Mouse (Mus musculus) CD4-positive, CD25-positive, alpha-beta regulatory T cell, adult 2 months (primary cell): Measurements from ENCODE around the gene Tsfm.
"Not testable (repeated sequence)": the region's sequence is repeated elsewhere in the genome, so short reads cannot be mapped to it uniquely, and the experiment has no call there.

Source experiments
- DNase-seq: peaks from one replicate; pipeline ENCODE4 v3.0.0-alpha.2; 2012; ENCODE audit warnings: low read depth, low spot score

Gene Tsfm

DNA sequence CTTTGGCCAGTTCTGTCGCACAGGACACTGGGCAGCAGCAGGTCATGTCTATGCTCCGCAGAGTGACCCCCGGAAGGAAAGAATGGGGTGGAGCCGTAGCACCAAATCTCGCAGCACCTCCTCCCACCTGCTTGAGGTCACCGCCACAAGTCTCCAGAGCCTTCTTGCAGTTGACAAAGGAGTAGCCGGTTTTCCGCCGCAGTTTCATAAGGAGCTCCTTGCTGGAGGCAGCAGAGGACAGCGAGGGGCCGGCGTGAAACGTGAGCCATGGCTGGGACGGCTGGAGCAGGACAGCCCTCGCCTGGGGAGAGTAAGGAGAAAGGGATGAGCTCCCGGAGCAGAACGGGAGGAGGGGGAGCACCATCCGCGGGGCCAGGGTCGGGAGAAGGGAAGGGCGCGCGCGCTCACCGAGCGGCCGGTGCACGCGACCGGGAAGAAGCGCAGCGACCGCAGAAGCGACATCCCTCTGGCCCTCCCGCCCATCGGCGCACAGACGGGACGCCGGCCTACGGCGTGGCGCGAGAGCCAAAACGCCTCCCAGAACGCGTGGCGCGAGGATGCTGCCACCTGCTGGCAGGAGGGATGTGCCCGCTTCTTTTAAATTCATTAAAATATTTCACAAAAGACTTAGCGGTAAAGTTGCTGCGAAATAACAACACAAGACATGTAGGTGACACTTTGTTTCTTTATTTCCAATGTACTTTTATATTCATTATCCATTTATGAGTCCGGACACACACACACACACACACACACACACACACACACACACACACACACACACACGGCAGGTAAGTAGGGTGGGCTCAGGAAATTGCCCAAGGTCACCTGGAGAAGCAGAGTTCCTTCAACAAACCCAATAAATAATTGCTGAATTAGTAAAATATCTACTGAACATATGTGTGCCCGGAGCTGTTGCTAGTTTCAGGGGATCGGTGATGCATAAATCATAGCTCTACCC is at the start of gene Tsfm:
TSS of gene Tsfm (minus strand) at position 505 of the 961 bp plus-strand sequence.
- peak; percentile 94 for DNase-seq

DNA sequence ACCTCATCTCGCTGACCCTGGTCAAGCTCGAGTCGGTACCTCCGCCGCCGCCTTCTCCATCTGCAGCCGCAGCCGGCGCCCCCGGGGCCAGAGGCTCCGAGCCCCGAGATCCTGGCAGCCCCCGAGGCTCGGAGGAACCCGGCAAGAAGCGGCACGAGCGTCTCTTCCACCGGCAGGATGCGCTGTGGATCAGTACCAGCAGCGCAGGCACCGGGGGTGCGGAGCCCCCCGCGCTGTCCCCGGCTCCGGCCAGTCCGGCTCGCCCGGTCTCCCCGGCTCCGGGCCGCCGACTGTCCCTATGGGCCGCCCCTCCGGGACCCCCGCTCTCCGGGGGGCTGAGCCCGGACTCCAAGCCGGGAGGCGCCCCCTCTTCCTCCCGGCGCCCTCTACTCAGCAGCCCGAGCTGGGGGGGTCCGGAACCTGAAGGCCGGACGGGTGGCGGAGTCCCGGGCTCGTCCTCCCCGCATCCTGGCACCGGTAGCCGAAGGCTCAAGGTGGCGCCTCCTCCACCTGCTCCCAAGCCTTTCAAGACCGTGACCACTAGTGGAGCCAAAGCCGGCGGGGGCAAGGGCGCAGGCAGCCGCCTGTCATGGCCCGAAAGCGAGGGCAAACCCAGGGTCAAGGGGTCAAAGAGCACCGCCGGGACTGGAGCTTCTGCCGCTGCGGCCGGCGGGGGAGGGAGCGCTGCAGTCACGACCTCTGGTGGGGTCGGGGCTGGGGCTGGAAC is 49.2 kb upstream of the Tsfm start:
- no peak for DNase-seq

DNA sequence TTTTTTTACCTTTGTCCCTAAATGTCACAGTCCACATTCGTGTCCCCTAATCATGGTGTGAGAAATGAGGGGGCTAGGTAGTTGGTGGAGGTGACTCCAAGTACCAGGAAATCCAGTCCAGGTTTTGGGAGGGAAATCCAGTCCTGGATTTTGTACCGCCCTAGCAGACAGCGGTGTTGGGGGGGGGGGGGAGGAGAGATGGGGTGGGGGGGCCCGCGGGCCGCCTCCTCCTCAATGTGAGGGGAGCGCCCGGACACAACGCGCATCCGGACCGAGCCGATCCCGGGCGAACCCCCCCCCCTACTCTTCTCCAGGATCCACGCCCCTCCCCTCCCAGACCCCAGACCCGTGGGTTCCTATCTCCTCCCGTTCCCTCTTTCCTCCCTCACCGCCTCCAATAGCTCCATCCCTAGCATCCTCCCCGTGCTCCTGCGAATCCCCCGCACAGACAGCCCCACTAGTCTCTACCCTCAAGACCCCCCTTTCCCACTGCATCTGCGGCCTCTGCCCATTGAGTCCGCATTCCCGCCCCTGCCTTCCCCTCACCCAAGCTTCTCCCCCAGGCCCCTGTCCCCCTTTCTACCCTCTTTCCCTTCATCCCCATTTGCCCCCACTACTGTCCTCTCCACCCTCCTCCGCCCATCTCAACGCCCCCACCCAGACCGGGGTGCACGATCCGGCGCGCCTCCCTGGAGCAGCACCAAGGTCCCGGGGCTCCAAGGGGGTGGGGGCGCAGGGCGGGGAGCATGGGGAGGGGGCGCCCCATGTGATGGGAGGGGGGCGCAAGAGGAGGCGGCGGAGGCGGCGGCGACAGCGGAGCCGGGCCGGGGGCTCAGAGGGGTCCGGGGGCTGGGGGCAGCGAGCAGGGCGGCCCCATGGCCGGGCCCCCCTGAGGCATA is 48.3 kb upstream of the Tsfm start:
- no peak for DNase-seq

DNA sequence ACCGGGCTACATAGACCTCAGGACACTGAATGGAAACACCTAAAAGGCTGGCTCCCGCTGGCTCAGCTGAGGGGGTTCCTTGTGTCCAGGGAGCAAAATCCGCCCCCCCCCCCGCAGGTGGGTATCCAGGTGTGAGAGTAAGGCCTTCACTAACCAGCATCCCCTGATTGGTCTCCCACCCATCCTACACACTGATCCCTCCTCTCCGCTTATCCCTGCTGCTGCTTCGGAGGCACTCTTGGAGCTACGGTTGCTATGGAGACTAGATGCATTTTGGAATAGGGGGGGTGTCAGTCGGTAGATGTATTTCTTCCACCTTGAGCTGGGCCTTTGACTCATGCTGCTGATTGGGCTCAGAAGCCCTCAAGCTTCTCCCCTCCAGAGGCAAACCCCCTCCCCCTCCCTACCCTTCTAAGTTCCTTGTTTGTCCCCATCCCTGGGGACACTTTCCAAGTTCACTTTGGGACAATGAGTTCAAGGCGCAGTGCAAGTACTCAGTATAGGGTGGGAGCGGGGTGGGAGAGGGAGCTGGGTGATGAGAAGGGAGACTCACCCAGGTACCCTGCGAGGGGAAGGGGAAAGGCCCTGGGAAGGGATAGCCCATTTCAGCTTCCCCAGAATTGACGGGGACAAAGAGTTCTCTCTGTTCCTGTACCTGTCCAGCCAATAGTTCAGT is 47.5 kb upstream of the Tsfm start:
- no peak for DNase-seq

DNA sequence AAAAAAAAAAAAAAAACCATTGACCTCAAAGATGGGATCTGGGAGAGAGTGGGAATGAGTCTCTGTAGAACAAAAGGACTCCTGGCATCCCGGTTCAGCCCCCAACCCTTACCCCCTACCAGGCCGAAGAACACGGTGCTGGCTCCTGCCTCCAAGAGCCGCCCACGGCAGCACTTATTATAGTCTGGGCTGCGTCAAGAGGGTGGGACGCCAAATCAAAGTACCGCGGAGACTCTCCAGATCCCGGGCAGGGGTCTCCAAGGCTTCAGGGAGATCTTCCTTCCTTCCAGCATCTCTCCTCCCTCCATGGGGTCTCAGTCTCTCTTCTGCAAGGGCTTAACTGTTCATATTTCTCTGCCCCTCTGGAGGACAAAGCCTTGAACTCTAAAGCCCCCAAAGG is 46.9 kb upstream of the Tsfm start:
- DNase-seq: no peak

DNA sequence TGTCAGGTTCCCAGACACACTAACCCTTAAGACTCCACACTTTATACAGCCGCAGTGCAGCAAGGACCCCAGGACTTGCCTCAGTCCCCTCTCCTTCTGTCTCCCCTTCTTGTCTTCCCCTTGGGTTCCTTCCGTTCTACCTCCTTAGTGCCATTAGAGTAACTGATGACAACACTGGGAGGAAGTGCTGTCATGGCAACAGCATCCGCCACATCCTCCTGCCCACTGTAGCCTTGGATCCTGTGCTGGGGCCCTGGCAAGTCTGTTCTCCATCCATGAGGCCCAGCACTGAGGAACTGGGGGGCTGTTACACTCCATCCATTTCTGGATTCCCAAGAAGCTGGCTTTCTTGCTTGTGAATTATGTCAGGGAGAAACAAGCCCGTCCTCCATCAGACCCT is 45.4 kb upstream of the Tsfm start:
- peak; percentile 90 for DNase-seq

DNA sequence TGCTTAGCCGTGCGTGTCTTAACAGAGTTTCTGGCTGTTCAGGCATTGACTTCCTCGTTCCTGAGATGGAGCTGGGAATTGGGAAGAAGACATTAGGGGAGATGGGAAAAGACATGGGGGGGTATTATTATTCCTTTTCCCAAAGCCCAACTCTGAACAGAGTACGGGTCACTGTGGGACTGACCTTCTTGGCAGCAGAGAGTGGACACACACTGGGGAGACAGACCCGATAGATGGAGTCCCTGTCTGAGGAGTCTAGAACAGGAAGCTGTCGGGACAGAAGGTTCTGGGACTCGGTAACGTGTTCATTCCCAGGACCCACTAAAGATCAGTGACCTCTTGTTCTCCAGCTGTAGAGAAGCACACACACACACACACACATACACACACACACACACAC is 45.0 kb upstream of the Tsfm start:
- no peak for DNase-seq

DNA sequence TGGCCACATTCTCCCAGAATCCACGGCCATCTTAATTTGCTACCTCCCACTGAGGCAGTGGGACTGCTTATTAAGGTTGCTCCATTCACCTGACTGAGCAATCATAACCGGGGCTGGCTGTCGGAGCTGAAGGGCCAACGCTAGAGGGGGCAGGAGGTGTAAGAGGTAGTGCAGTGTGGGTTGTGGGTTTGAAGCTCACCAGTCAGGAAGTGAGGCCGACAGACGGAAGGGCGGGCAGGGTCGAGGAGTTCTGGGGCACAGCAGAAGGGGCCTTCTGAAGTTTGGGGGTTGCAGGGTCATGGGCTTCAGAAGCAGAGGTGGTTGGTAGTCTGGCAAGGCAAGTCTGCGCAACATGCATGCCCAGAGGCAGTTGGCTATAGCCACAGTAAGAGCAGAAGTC is 44.4 kb upstream of the Tsfm start, which contains the start of gene Agap2:
TSS of gene Agap2 (plus strand) at position 205 of the 400 bp plus-strand sequence.
- peak; percentile 92 for DNase-seq

DNA sequence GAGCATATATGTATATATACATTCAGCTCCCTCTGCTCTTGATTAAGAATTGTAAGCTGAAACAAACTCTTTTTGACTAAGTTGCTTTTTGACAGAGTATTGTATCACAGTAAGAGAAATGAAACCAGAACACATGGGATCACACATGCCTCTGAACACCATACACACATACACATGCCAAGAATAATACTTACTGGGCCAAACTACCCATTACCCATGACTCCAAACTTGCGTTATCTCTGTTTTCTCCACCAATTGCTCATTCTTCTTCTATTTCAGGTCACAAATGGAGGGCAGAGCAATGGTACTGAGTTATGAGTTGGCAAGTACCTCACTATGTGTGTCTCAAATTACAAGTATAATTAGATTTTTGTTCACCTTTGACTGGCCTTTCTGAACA is 43.3 kb upstream of the Tsfm start:
- DNase-seq: no peak

DNA sequence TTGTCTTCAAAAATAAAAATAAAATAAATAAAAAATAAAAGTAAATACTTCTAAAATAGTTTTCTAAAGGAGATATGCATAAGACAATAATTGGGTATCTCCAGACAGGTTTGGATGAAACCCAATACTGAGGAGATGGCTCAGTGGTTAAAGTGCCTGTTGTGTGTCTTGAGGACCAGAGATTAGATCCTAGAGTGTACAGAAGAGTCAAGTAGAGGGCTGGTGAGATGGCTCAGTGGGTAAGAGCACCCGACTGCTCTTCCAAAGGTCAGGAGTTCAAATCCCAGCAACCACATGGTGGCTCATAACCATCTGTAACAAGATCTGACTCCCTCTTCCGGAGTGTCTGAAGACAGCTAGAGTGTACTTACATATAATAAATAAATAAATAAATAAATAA is 42.3 kb upstream of the Tsfm start:
- DNase-seq: not testable (repeated sequence)

DNA sequence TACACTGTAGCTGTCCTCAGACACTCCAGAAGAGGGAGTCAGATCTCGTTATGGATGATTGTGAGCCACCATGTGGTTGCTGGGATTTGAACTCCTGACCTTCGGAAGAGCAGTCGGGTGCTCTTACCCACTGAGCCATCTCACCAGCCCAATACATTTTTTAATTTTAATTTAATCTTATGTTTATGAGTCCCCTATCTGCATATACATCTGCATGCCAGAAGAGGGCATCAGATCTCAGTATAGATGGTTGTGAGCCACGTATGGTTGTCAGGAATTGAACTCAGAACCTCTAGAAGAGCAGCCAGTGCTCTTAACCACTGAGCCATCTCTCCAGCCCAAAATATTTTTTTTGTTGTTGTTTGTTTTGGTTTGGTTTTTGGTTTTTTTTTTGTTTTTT is 41.6 kb upstream of the Tsfm start:
- DNase-seq: not testable (repeated sequence)

DNA sequence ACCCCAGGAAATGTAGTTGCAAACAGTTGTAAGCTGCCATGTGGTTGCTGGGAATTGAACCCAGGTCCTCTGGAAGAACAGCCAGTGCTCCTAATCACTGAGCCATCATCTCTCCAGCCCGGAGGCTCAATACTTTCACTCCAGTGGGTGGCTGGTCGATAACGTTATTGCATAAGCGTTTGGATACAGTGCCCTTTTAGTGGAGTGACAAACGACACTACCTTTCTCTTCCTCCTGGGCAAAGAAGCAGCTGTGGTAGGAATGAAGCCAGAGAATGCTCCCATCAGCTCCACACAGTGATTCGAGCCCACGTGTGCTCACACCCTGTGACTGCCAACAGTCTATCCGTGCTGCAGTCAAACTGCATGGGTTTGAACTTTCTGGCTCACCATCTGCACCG is 40.6 kb upstream of the Tsfm start:
- DNase-seq: no peak

DNA sequence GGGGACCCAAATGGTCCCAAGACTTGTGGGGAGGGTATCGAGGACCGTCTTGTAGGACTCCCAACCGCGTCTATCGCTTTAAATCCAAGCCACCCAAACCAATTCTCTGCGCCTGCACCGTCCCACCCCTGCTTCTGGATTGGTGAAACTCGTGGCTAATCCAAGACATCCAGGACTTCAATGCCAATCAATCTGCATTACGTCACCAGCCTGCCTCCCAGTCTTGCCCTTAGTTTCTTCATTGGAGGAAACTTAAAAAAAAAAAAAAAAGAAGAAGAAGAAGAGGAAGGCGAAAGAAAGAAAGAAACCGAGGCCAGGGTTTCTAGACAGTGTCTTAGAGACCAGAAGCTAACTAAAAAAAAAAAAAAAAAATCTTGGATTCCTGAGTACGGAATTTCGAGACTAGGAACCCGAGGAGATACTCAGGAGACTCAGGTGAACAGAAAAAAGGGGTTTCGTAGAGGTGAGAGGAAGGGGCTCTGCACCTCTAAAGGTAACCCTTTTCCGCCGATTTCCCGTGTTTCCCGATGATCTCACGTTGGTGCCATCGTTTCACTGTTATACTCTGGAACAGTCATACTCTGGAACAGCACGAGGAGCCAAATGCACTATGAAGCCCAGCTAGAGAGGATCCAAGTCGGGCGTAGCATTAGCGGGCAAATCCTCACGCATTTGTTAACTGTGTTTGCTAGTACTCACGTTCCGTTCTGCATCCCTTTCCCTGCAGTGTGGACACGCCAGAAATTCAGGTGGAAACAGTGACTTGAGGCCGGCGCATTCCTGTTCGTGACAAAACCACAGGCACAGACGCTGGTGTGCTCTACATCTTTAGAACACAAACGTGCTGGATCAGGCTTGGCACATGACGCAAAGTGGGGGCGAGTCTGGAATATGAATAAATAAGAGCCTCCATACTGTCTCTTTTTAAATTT is 39.8 kb upstream of the Tsfm start, which contains the start of gene Tspan31:
TSS of gene Tspan31 (minus strand) at position 75 of the 932 bp plus-strand sequence.
- DNase-seq: peak; percentile 84

DNA sequence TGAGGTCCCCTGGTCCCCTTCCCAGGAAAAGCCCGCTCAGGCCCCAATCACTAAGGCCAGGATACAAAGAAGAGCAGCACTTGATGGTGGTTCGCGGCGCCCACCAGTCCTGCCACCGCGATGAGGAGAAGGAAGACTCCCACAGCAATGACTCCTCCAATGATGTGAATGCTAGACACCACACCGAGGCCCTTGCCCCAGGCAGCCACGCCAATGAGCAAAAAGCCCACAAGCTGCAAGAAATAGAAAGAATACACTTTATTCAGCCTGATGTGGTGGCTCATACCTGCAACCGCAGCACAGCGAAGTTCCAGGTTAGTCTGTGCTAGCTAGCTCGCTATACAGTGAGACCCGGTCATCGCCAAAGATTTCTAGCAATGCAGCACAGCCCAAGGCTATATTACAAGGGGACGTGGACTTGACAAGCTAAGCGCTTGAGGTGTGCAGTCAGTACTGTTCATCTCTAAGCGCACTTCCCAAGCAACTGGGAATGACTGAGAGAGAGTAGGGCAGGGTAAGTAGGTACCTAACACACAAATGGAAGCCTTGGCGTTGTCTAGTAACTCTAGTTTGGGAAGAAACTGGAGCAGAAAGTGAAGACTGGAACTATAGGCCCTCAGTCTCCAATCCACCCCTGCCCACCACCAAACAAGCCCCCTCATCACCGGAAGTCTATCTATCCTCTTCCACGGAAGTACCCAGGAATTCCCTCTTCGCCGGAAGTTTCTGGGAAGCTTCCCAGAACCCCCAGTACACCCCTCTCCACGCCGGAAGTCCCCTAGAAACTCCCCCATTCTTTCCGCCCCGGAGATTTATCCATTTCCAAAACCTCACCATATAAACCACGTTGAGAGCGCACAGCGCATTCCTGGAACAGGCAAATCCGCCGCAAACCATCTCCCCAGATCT is 38.9 kb upstream of the Tsfm start:
- no peak for DNase-seq

DNA sequence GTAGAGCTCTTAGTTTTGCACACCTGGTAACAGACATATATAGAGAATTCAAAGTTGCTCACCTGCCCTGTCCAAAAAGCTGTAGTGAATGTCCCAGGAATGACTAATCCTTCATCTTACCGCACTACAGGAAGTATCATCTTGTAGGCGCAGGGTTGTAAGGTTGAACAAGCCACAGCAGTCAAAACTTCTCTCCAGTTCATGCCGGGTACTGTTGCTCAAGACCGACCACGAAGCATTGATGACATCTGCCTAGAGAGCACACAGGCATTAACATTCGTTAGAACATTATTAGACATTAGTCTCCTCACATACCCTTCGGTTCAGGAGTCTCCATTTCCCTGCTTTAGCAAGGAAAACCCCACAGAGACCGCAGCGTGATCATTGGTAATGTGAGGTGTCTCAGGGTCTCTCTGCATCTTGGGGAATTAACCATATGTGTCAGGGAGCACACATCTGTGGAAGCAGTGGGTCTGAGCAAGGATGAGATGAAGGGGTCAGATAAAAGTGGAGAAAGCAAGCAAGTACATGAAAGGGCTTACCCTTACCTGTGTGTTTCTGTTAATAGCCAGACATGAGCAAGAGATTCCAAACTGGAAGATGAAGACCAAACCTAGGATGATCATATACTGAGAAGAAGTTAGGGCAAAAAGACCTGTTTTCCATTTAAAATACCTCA is 37.9 kb upstream of the Tsfm start:
- DNase-seq: no peak

DNA sequence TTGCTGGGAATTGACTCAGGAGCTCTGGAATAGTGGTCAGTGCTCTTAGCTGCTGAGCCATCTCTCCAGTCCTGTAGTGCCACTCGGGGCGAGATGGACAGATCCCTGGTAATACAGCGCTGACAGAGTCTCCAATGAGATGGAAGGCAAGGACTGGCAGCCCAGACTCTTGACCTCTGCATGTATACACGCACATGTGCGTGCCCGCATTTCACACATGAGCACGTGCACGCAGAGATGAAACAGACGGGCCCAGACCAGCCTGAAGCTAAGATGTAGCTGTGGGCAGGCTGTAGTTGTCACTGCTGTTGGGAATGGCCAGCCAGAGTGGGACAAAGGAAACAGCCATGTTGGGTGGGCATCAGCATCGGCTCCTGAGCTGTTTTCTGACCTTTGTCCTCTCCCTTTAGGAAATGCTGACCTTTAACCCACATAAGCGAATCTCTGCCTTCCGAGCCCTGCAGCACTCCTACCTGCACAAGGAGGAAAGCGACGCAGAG is 35.9 kb upstream of the Tsfm start:
- no peak for DNase-seq

DNA sequence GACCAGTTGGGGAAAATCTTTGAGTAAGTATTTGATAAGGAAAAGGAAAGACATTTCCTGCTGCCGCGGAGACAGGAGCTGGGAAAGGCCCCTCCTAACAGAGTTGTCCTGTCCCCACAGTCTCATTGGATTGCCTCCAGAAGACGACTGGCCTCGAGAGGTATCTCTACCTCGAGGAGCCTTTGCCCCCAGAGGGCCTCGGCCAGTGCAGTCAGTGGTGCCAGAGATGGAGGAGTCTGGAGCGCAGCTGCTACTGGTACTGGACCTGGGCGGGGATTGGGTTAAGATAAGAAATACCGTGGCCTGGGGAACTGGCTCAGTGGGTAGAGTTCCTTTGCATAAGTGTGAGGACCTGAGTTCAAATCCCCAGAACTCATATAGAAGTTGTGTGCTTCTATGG is 35.3 kb upstream of the Tsfm start:
- no peak for DNase-seq
